Mouse (Mus musculus) layer of hippocampus, adult 2 months (tissue): ENCODE measurements around the gene Kctd17. TPM values are rescaled to one million over a fixed set of nuclear protein-coding genes. Genes with fewer than 3 reads are reported as not detected.

ENCODE experiments used
- DNase-seq, 2 experiments: peaks; one replicate each; pipeline ENCODE4 v3.0.0; 2022; ENCODE audit warnings: low spot score in 2 of 2
- H3K27ac ChIP-seq: fragments of 200-600 bp; 2 replicates; pipeline ENCODE4 v1.8.1; 2022
- H3K4me3 ChIP-seq: fragments of 200-600 bp; 2 replicates; pipeline ENCODE4 v1.8.1; 2022; ENCODE audit warnings: mild to moderate bottlenecking
- CTCF ChIP-seq: fragments of 200-600 bp; conservative IDR thresholded peaks from 2 replicates; pipeline ENCODE4 v1.8.1; 2022; ENCODE audit warnings: antibody characterized with exemption, mild to moderate bottlenecking, moderate library complexity
- total RNA-seq, 2 experiments: library from RNA; stranded (reverse); gene quantifications; 2 replicates each; pipeline ENCODE4 v1.2.3; 2021

The Kctd17 gene
- total RNA-seq, 2 experiments from 2014 or later, result 263 to 271 TPM

DNA sequence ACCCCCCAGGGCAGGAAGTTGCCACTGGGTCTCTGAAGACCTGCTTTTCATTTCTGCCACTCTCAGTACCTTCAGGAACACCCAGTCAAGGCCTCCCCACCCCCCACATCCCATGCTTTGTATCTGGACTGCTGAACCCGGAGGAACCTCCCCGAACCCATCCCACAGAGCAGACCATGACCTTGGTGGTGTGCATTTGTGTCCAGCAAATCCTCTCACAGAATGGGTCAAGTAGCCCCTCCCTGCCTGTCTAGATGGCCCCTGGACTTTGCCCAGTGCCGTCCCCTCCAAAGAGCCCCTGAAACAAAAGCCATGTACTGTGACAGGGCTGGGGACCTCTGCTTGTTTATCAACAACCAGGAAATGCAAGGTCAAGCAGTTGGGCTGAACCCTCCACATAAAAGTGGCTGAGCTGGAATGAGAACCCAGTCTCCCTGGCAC is 25.0 kb upstream of the Kctd17 start:
- no peak for DNase-seq
- Histone ChIP-seq H3K4me3 (peak overlapping the region; percentile 33; the same call in 1 of the 2 replicates), H3K27ac (peak overlapping the region; percentile 98)
- TF ChIP-seq CTCF, result no peak

DNA sequence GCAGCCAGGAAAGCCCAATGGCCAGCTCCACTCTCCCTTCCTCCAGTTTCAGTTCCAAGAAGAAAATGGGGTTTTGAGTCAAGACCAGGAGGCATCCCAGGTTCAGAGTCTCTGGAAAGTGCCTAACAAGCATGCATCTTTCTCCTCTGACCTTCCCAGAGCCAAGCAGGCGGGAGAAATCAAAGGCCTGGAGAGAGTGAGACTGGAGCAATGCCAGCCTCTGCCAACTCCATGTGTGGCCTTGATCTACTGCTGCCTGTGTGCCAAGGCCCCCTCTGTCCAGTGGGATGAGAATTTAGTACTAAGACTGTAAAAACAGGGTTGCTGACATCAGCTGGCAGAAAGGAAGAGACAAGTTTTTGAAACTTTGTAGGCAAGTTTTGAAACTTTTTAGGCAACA is 24.5 kb upstream of the Kctd17 start:
- Histone ChIP-seq H3K27ac (peak overlapping the region; percentile 98), H3K4me3 (peak overlapping the region; percentile 33; the same call in 1 of the 2 replicates)
- DNase-seq, result no peak
- TF ChIP-seq CTCF, result no peak

DNA sequence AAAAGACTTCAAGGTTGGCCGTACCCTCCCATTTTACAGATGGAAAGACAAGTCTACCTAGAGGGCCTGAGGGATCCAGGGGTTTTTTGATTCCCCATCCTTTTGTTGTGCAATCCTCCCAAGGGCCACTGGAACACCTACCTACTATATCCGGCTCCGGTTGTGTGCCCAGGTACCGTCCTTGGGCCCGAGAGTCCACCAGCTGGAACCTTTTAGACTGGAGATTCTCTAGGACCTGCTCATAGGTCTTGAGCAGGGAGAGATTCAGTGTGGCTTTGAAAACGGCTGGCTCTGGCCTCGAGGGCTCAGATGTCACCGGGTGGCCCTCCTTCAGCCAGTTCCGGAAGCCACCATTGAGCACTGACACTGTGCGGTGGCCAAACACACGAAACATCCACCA is 23.3 kb upstream of the Kctd17 start:
- peak overlapping the region; percentile 98 for H3K27ac ChIP-seq
- no peak for TF ChIP-seq CTCF
- H3K4me3 ChIP-seq, result peak overlapping the region; percentile 82
- DNase-seq, result no peak

DNA sequence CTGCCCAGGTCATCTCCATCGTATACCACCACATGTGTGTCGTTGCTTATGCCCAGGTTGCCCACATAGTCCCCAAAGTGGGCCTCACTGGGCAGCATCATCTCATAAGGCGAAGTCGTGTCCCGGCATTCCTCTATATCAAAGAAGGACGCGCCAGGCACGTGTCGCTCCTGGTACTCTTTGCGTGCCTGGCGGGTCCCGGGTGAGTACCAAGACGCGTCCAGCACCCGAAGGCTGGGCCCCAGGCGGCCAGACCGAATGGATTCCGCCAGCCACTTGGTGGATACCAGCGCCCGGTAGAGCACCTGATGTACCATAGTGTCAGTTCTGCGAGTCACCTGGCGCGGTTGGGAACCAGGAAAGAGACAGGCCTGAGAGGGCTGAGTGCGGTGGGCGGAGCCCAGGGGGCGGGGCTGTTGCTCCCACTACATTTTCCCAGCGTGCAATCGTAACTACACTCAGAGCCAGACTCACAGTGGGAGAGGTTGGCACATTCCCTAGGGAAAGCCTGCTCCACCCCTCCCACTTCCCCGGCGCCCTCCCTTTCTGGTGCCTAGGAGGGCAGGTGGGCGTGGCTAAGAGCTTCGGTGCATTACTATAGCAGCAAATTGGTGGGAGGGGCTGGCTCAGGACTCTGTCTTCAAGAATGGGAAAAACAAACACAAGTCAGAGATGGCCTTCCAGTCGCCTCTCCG is 22.7 kb upstream of the Kctd17 start, which contains the start of gene Tst:
TSS of gene Tst (minus strand) at position 391 of the 695 bp plus-strand sequence.
- H3K27ac ChIP-seq, result peak within 1 kb of the TSS; percentile 98
- no peak for TF ChIP-seq CTCF
- DNase-seq, result peak; percentile 89 to 94

DNA sequence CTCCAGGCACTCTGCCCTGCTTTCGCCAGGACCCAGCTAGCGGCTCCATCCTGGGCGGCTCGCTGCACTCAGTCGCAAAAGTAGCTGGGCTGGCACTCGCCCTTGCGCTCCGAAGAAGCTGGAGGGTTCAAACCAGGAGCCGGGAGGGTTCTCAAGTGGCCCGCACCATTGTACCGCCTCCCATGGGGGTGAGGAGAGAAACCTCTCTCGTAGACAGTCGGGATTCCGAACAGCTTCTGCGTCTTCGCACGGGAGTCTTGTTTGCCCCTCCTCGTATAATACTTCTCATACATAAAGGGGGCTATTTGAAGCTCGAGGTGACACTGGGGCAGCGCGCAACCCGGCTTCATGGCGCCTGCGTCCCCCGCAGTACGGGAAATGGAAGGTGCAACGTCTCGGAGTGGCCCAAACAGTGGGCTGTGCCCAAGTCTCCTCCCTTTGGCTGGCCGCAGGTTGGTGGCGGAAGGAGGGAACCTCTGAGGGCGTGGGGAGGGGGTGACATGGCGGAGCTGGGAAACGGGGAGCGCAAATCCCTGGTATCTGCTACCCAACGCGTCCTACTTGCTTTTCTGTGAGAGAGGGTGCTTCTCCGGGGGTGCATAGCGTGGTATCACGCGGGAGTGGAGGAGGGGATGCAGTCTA is 21.9 kb upstream of the Kctd17 start, which contains the start of gene Mpst:
TSS of gene Mpst (plus strand) at position 124 of the 642 bp plus-strand sequence.
- no peak for TF ChIP-seq CTCF
- peak within 1 kb of the TSS; percentile 82 for H3K4me3 ChIP-seq
- H3K27ac ChIP-seq, result peak within 1 kb of the TSS; percentile 98
- peak; percentile 87 to 89 for DNase-seq

More for the DNA sequence above, 22.7 kb upstream of the Kctd17 start, which contains the start of gene Tst:
- H3K4me3 ChIP-seq, result peak within 1 kb of the TSS; percentile 82

DNA sequence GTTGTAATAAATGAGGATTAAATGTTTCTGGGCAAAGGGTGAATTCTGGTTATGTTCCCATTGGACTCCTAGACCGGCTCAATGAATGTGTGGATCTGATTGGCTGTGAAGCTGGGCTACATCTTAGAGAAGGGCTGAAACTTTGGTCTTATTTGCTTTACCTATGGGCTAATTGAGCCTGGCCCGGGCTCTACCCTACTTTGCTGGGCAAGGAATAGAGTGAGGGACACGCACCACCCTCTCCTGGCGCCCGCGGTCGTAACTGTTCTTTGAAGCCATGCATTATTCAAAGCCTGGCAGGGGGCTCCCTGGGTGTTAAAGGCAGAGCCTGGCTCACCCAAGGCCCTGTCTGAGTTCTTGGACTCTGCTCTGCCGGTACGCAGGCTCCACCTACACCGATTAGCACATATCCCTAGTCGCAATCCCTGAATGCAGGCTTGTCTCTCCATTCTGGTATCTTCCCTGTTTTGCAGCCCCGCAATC is 18.8 kb upstream of the Kctd17 start:
- no peak overlapping the region for H3K27ac ChIP-seq
- no peak for DNase-seq
- peak overlapping the region; percentile 1; the same call in 1 of the 2 replicates for H3K4me3 ChIP-seq
- TF ChIP-seq CTCF, result no peak

DNA sequence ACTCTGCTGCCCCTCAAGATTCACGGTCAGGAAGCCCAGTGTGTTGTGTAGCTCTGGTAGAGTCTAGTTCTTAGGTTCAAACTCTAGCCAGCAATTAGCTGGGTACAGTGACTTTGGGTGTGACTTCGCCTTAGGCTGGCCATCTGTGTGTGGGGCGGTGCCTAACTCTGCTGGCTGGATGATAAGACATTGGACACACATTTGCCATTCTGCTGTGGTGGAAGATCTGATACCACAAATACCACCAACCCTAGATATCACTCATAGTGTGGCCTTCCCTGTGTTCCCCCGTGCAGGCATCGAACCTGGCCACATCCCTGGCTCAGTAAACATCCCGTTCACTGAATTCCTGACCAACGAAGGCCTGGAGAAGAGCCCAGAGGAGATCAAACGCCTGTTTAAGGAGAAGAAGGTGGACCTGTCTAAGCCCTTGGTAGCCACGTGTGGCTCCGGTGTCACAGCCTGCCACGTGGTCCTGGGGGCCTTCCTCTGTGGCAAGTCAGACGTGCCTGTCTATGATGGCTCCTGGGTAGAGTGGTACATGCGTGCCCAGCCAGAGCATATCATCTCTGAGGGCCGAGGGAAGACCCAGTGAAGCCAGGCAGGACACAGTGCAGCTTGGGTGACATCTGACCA is 15.2 kb upstream of the Kctd17 start:
- Histone ChIP-seq H3K4me3 (no peak overlapping the region), H3K27ac (no peak overlapping the region)
- DNase-seq, result no peak
- TF ChIP-seq CTCF, result no peak

DNA sequence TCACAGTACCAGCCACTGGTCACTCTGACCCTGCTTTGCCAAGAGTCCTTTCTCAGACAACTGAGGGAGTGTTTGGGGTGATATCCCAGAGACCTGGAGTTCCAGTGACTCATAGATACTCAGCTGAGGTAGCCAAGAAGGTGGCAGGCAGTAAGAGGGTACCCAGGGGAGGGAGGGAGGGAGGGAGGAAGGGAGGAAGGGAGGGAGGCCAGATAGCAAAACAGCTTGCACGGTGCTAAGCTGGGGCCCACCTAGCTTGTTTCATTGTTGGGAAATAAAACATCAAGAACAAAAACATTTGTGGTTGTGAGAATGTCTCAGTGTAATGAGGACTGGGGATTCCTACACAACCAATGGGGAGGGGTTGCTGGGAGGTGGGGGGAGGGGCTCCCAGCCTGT is 14.6 kb upstream of the Kctd17 start:
- no peak for DNase-seq
- TF ChIP-seq CTCF, result no peak
- H3K27ac ChIP-seq, result no peak overlapping the region

DNA sequence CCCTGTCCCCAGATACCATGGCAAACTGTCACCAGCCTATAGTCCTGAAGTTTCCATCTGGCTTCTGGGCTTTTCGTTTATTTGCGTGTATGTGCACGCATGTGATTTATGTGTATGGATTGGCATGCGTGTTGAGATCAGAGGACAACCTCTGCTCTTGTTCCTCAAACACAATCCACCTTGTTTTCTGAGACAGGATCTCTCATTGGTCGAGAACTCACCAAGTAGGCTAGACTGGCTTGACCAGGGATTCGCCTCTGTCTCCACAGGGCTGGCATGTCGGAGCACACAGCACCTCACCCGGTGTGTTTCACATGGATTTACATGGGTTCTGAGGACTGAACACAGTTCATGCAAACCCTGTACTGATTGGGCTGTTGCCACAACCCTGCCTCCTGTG is 14.2 kb upstream of the Kctd17 start:
- Histone ChIP-seq H3K4me3 (no peak overlapping the region), H3K27ac (no peak overlapping the region)
- no peak for TF ChIP-seq CTCF
- DNase-seq, result no peak

More for the DNA sequence above, 14.6 kb upstream of the Kctd17 start:
- H3K4me3 ChIP-seq, result no peak overlapping the region

DNA sequence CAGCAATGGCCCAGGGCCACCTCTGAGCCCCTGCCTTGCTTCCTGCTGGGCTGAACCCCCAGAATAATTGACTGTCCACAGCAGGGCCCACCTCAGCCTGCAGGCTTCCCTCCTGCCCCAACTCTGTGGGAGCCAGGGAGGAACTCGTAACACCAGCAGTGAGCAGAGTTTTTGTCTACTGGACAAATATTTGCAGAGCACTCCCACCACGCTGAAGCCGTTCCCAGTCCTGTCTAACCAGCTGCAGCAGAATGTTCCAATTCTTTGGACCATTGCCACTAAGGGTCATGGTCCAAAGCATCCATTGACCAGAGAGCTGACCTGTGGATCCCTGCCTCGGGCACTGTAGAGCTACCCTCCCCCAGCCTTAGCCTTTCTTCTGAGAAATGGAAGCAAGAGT is 11.4 kb upstream of the Kctd17 start:
- DNase-seq, result no peak

DNA sequence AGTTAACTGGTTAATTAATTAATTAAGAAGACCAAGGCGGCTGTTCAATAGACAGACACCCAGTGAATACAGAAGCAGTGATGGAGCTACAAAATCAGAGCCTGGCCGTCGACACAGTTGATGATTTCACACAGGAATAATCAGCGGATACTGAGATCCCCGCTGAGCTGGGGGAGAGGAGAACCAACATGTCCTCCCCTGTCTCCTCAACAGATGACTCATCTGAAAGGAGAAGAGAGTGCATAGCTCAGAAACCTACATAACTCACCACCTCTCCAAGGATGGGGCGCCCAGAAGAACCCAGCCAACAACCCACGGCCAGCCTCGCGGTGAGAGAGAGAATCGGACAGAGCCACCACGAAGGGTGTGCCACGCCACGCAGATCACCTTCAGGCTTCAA is 8.0 kb upstream of the Kctd17 start:
- TF ChIP-seq CTCF, result no peak
- Histone ChIP-seq H3K4me3 (no peak overlapping the region), H3K27ac (no peak overlapping the region)
- DNase-seq, result no peak

More for the DNA sequence above, 11.4 kb upstream of the Kctd17 start:
- Histone ChIP-seq H3K4me3 (no peak overlapping the region), H3K27ac (peak overlapping the region; percentile 6; the same call in 1 of the 2 replicates)
- TF ChIP-seq CTCF, result no peak

DNA sequence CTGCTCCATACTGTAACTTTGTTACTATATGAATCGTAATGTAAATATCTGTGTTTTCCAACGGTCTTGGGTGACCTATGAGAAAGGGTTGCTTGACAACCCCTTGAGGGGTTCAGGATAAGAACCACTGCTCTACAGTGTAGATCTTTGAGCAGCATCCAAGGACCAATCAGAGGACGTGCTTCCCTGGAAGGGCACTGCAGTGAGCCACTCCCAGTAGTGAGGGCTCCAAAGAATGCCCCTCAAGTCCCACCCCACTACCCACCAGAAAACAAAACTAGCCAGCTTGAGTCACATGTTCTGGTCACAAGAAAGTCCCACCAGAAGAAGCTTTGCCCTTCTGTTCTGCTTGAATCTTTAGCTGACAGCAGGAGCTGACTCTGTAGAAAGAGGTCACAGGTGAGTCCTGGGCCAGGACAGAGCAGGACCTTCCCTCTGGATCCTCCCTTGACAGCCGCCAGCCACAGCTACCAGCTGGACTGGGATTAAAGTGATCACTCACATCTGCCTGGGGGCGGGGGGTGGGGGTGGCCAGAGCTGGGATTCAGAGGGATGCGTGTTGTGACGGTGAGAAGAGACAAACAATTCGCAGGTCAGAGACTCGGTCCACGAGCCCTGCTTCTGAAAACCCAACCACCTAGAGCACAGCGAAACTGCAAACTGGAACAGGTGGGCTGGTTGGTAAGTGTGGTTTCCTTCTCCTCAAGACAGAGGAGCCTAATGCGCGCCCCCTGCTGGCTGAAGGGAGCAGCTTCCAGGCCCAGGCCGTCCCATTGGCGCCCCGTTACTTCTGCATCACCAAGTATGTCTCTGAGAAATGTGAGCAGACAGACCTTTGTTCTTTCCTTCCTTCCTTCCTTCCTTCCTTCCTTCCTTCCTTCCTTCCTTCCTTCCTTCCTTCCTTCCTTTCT is 6.1 kb upstream of the Kctd17 start:
- Histone ChIP-seq H3K4me3 (peak overlapping the region; percentile 20; the same call in 1 of the 2 replicates), H3K27ac (no peak overlapping the region)
- peak; percentile 72 to 90 for DNase-seq
- peak; percentile 87 for TF ChIP-seq CTCF
